In the genomic region with DNA sequence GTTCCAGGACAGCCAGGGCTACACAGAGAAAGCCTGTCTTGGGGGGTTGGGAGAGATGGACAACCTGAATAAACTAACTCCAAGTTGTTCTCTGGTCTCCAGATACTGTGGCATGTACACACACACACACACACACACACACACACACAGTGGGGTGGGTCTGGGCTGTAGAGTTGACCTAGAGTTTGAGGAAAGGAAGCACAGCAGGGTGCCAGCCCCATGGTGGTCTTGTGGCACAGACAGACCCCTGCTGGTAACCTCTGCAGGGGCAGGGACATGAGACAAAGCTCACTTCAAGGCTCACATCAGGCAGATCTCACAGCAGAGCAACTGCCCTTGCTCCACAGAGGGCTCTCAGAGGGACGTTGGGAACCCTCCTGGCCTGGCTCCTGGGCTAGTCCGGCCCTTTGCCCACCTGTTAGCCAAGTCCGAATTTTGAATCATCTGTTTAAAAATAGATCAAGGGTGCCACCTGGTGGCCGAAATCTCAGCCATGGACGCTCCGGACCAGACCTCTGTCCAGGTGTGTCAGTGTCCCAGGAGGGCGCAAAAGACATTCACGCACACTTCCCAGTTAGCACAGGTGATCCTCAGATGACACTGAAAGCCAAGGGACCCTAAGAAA, we compare ENCODE assay signal across 8 mouse cellular contexts. TPM values are rescaled to one million over a fixed set of nuclear protein-coding genes. Genes with fewer than 3 reads are reported as not detected.
DNase-seq lines count a peak whose midpoint lies in the region; TF ChIP-seq lines count a peak whose summit lies in the region.

No protein-coding gene starts in this region.

- peak; percentile 49 to 86 for DNase-seq in adrenal gland, adult (ENCODE audit: inconsistent age in 2 of 2, low spot score in 1 of 2)
- no peak for DNase-seq in adrenal gland, adult 8-10 months
- DNase-seq in cerebellum, postnatal 36 days: peak; percentile 56 to 61
- DNase-seq in gastrocnemius, postnatal 4 days (ENCODE audit: low spot score in 2 of 2): peak; percentile 37 to 69
- peak; percentile 86 for DNase-seq in kidney, postnatal 14 days
- peak; percentile 31 to 70 for DNase-seq in lung, postnatal 4 days

- 2% methylated on average over 8 of the region's 8 CpGs for WGBS in small intestine, adult 2 months

- TF ChIP-seq CTCF in C2C12 (IDR thresholded peaks at IDR 0.05; ENCODE audit: control insufficient read depth, insufficient read depth, insufficient read length): peak; percentile 20
- TF ChIP-seq CTCF in small intestine, adult 2 months (IDR thresholded peaks at IDR 0.05; ENCODE audit: extremely low read depth, insufficient read length, insufficient replicate concordance, low read depth, low read length): peak; percentile 87; the same call in 1 of the 2 replicates

- H3K4me3 ChIP-seq in C2C12 (ENCODE audit: insufficient read depth, poor library complexity, severe bottlenecking): no peak overlapping the region
- H3K4me3 ChIP-seq in small intestine, adult 2 months (ENCODE audit: low read depth, low read length): no peak overlapping the region

- peaks cover 35% of the 10 kb centered on the region for H3K27me3 ChIP-seq in C2C12 (ENCODE audit: control insufficient read depth, insufficient read depth, insufficient read length)
- H3K27me3 ChIP-seq in small intestine, adult 2 months (ENCODE audit: control insufficient read depth, insufficient read depth, low read length): no peaks in the 10 kb centered on the region

- H3K4me1 ChIP-seq in small intestine, adult 2 months (ENCODE audit: control insufficient read depth, insufficient read depth, insufficient read length, low read length): peaks cover 7% of the 10 kb centered on the region; the same call in 1 of the 2 replicates

- H3ac ChIP-seq in C2C12 (ENCODE audit: control insufficient read depth, insufficient read length, low read depth): no peak overlapping the region

- no peak overlapping the region for H3K27ac ChIP-seq in small intestine, adult 2 months (ENCODE audit: insufficient read depth, low read depth, low read length)

- H3K79me3 ChIP-seq in C2C12 (ENCODE audit: low read depth): no peaks in the 10 kb centered on the region

- H3K36me3 ChIP-seq in C2C12 (ENCODE audit: control insufficient read depth, insufficient read depth): no peaks in the 10 kb centered on the region
- no peaks in the 10 kb centered on the region for H3K36me3 ChIP-seq in small intestine, adult 2 months (ENCODE audit: control insufficient read depth, insufficient read depth, low read length)

- H3K79me2 ChIP-seq in C2C12 (ENCODE audit: control insufficient read depth, insufficient read depth): no peaks in the 10 kb centered on the region

- TF ChIP-seq POLR2A in small intestine, adult 2 months (IDR thresholded peaks at IDR 0.05; ENCODE audit: low read depth, low read length): no peak

TF ChIP-seq in C2C12, 6 proteins besides CTCF, POLR2A, EP300 and RAD21:
- no peak for TF ChIP-seq CEBPB (IDR thresholded peaks at IDR 0.05; ENCODE audit: low read depth)
- TF ChIP-seq FOSL1 (IDR thresholded peaks at IDR 0.05; ENCODE audit: insufficient read depth, low read length, poor library complexity, severe bottlenecking): no peak
- no peak for TF ChIP-seq MYOD1 (IDR thresholded peaks at IDR 0.05; ENCODE audit: control insufficient read depth, insufficient read length, low read depth)
- TF ChIP-seq USF1 (IDR thresholded peaks at IDR 0.05; ENCODE audit: low read depth): no peak
- TF ChIP-seq MAX (IDR thresholded peaks at IDR 0.05): no peak
- no peak for TF ChIP-seq MYOG (IDR thresholded peaks at IDR 0.05; ENCODE audit: control insufficient read depth, extremely low read depth, insufficient read length)

RNA-seq across cellular contexts. Expression of a gene that starts 31.1 kb away (rescaled TPM):
- total RNA-seq in adrenal gland, adult 8-10 months (2022): 100 to 1,000 TPM; 135 to 516 (median 360) TPM
- not detected for polyA plus RNA-seq in C2C12 (2012; fragmentation: generic; extraction: Trizol)
- total RNA-seq in gastrocnemius, postnatal 4 days (2021): 10 to 100 TPM; 13.9 to 59.4 TPM
- polyA plus RNA-seq in small intestine, adult 2 months (2012; rRNA removed): 5.2 and 46.3 TPM in 2 replicates

RNA-seq across cellular contexts. Expression of a gene that starts 34.8 kb away (rescaled TPM):
- total RNA-seq in adrenal gland, adult 8-10 months (2022): 1 to 10 TPM; 1.1 to 5.3 (median 2.5) TPM
- 0.08 TPM for polyA plus RNA-seq in C2C12 (2012; fragmentation: generic; extraction: Trizol)
- total RNA-seq in gastrocnemius, postnatal 4 days (2021): under 1 TPM; 0.52 to 0.54 TPM
- 23.6 and 51.0 TPM in 2 replicates for polyA plus RNA-seq in small intestine, adult 2 months (2012; rRNA removed)
